Mouse (Mus musculus) limb, embryonic 15.5 days (tissue): ENCODE measurements around the gene Mdfi. TPM values are rescaled to one million over a fixed set of nuclear protein-coding genes. Genes with fewer than 3 reads are reported as not detected.

ENCODE experiments used
- ATAC-seq: fragments of 200-750 bp; cut with Nextera tagmentation; 2 replicates; pipeline ENCODE4 v1.8.0; 2017; ENCODE audit warnings: low read depth, moderate TSS enrichment; ENCODE audit not compliant: insufficient number of reproducible peaks, low FRiP score, low TSS enrichment
- H3K27ac ChIP-seq: fragments of 300-500 bp; sonication (generic); 2 replicates; pipeline ENCODE4 v1.5.1; 2015; ENCODE audit warnings: moderate library complexity, mild to moderate bottlenecking, inconsistent platforms
- H3K27me3 ChIP-seq: fragments of 300-500 bp; sonication (generic); 2 replicates; pipeline ENCODE4 v1.6.1; 2015; ENCODE audit warnings: inconsistent platforms
- H3K36me3 ChIP-seq: fragments of 300-500 bp; sonication (generic); 2 replicates; pipeline ENCODE4 v1.6.1; 2015; ENCODE audit warnings: inconsistent platforms
- H3K4me1 ChIP-seq: fragments of 300-500 bp; sonication (generic); 2 replicates; pipeline ENCODE4 v1.6.1; 2015; ENCODE audit warnings: inconsistent platforms
- H3K4me2 ChIP-seq: fragments of 300-500 bp; sonication (generic); 2 replicates; pipeline ENCODE4 v1.6.1; 2015; ENCODE audit warnings: mild to moderate bottlenecking, inconsistent platforms
- H3K4me3 ChIP-seq: fragments of 300-500 bp; sonication (generic); 2 replicates; pipeline ENCODE4 v1.5.1; 2015; ENCODE audit warnings: mild to moderate bottlenecking, inconsistent platforms
- H3K9ac ChIP-seq: fragments of 300-500 bp; sonication (generic); 2 replicates; pipeline ENCODE4 v1.6.1; 2015; ENCODE audit warnings: inconsistent platforms
- H3K9me3 ChIP-seq: fragments of 300-500 bp; sonication (generic); 2 replicates; pipeline ENCODE4 v1.6.1; 2016; ENCODE audit warnings: inconsistent platforms
- WGBS: fragments of 180-500 bp; shearing (Covaris S2); methylation state at CpG from one replicate; pipeline ENCODE4 v1.1.7; 2015; 5-methylcytosine and 5-hydroxymethylcytosine counted together
- polyA plus RNA-seq: library from polyadenylated mRNA; unstranded; fragments of >200 nt; fragmentation: Nextera tagmentation; extraction: Ambion mirVana; gene quantifications from 2 replicates; pipeline ENCODE4 v1.2.1, GENCODE M21; 2015

Gene Mdfi
- polyA plus RNA-seq, 1 experiment from 2014 or later: 18.2 TPM

GRCm38 (mm10) chr17:47815446-47815845 lies 19.0 kb downstream of the Mdfi start:
- no peak overlapping the region for H3K9ac ChIP-seq
- H3K9me3 ChIP-seq: no peaks in the 10 kb centered on the region
- peaks cover 55% of the 10 kb centered on the region for H3K36me3 ChIP-seq
- WGBS: 47% methylated on average over 10 of the region's 10 CpGs
- no peak overlapping the region for H3K4me2 ChIP-seq
- ATAC-seq: no peak
- peak overlapping the region; percentile 14; the same call in 1 of the 2 replicates for H3K27ac ChIP-seq
- H3K4me3 ChIP-seq: no peak overlapping the region
- H3K4me1 ChIP-seq: peaks cover 44% of the 10 kb centered on the region
- no peaks in the 10 kb centered on the region for H3K27me3 ChIP-seq

GRCm38 (mm10) chr17:47814496-47814895 lies 20.0 kb downstream of the Mdfi start:
- H3K9me3 ChIP-seq: no peaks in the 10 kb centered on the region
- no peaks in the 10 kb centered on the region for H3K27me3 ChIP-seq
- 18% methylated on average over 6 of the region's 6 CpGs for WGBS
- no peak for ATAC-seq
- H3K4me3 ChIP-seq: no peak overlapping the region
- peaks cover 46% of the 10 kb centered on the region for H3K36me3 ChIP-seq
- peaks cover 41% of the 10 kb centered on the region for H3K4me1 ChIP-seq
- no peak overlapping the region for H3K4me2 ChIP-seq
- H3K9ac ChIP-seq: no peak overlapping the region
- peak overlapping the region; percentile 73 for H3K27ac ChIP-seq

GRCm38 (mm10) chr17:47813616-47814015 lies 20.9 kb downstream of the Mdfi start:
- H3K27me3 ChIP-seq: no peaks in the 10 kb centered on the region
- H3K4me2 ChIP-seq: no peak overlapping the region
- no peak overlapping the region for H3K9ac ChIP-seq
- 37% methylated on average over 5 of the region's 5 CpGs for WGBS
- peaks cover 38% of the 10 kb centered on the region for H3K36me3 ChIP-seq
- H3K27ac ChIP-seq: peak overlapping the region; percentile 73
- H3K4me3 ChIP-seq: no peak overlapping the region
- H3K9me3 ChIP-seq: no peaks in the 10 kb centered on the region
- peak; percentile 41; the same call in 1 of the 2 replicates for ATAC-seq
- peaks cover 43% of the 10 kb centered on the region for H3K4me1 ChIP-seq

- no peak for ATAC-seq
- no peak overlapping the region for H3K4me3 ChIP-seq
- H3K4me2 ChIP-seq: no peak overlapping the region
- H3K27ac ChIP-seq: 0 out of 2 replicates have a peak overlapping the region, but pooled peaks have one; percentile 72
- H3K36me3 ChIP-seq: peaks cover 25% of the 10 kb centered on the region
- peaks cover 43% of the 10 kb centered on the region for H3K4me1 ChIP-seq
- no peak overlapping the region for H3K9ac ChIP-seq
- H3K9me3 ChIP-seq: no peaks in the 10 kb centered on the region
- H3K27me3 ChIP-seq: no peaks in the 10 kb centered on the region
- whole genome bisulfite sequencing: 85% methylated on average over 6 of the region's 6 CpGs
Observed at GRCm38 (mm10) chr17:47812200-47812599, 22.3 kb downstream of the Mdfi start.

GRCm38 (mm10) chr17:47811265-47811800 lies 23.2 kb downstream of the Mdfi start:
- Histone ChIP-seq H3K9me3 (no peaks in the 10 kb centered on the region), H3K4me2 (no peak overlapping the region), H3K9ac (no peak overlapping the region), H3K4me1 (peaks cover 47% of the 10 kb centered on the region), H3K36me3 (peaks cover 21% of the 10 kb centered on the region), H3K27ac (no peak overlapping the region), H3K27me3 (no peaks in the 10 kb centered on the region), H3K4me3 (no peak overlapping the region)
- ATAC-seq: no peak
- 34% methylated on average over 15 of the region's 15 CpGs for WGBS

- H3K4me1 ChIP-seq: peaks cover 25% of the 10 kb centered on the region
- ATAC-seq: no peak
- H3K27me3 ChIP-seq: no peaks in the 10 kb centered on the region
- H3K4me2 ChIP-seq: no peak overlapping the region
- H3K27ac ChIP-seq: peak overlapping the region; percentile 55
- no peaks in the 10 kb centered on the region for H3K36me3 ChIP-seq
- H3K9ac ChIP-seq: no peak overlapping the region
- no peak overlapping the region for H3K4me3 ChIP-seq
- H3K9me3 ChIP-seq: no peaks in the 10 kb centered on the region
- 36% methylated on average over 9 of the region's 9 CpGs for WGBS
Observed at GRCm38 (mm10) chr17:47806230-47806629, 28.3 kb downstream of the Mdfi start.

- no peak for ATAC-seq
- 57% methylated on average over 13 of the region's 13 CpGs for WGBS
- Histone ChIP-seq H3K9me3 (no peaks in the 10 kb centered on the region), H3K4me1 (peaks cover 25% of the 10 kb centered on the region), H3K36me3 (no peaks in the 10 kb centered on the region), H3K4me2 (no peak overlapping the region), H3K27me3 (no peaks in the 10 kb centered on the region), H3K27ac (no peak overlapping the region), H3K4me3 (no peak overlapping the region), H3K9ac (no peak overlapping the region)
Observed at GRCm38 (mm10) chr17:47805047-47805835, 29.2 kb downstream of the Mdfi start.

- 94% methylated on average over 4 of the region's 4 CpGs for WGBS
- H3K9me3 ChIP-seq: no peaks in the 10 kb centered on the region
- H3K27ac ChIP-seq: no peak overlapping the region
Observed at GRCm38 (mm10) chr17:47803662-47804061, 30.8 kb downstream of the Mdfi start.

GRCm38 (mm10) chr17:47802806-47803205 lies 31.7 kb downstream of the Mdfi start:
- ATAC-seq: no peak
- Histone ChIP-seq H3K4me1 (peaks cover 20% of the 10 kb centered on the region), H3K27ac (no peak overlapping the region), H3K4me3 (no peak overlapping the region), H3K36me3 (no peaks in the 10 kb centered on the region), H3K9ac (no peak overlapping the region), H3K4me2 (no peak overlapping the region), H3K27me3 (no peaks in the 10 kb centered on the region), H3K9me3 (no peaks in the 10 kb centered on the region)
- WGBS: 14% methylated on average over 8 of the region's 8 CpGs

More at GRCm38 (mm10) chr17:47803662-47804061, 30.8 kb downstream of the Mdfi start:
- no peak overlapping the region for H3K9ac ChIP-seq
- ATAC-seq: no peak
- H3K27me3 ChIP-seq: no peaks in the 10 kb centered on the region
- no peaks in the 10 kb centered on the region for H3K36me3 ChIP-seq
- no peak overlapping the region for H3K4me2 ChIP-seq
- peaks cover 20% of the 10 kb centered on the region for H3K4me1 ChIP-seq
- no peak overlapping the region for H3K4me3 ChIP-seq

- Histone ChIP-seq H3K27ac (no peak overlapping the region), H3K4me3 (no peak overlapping the region), H3K36me3 (no peaks in the 10 kb centered on the region), H3K4me2 (no peak overlapping the region), H3K27me3 (no peaks in the 10 kb centered on the region), H3K9ac (no peak overlapping the region), H3K9me3 (no peaks in the 10 kb centered on the region), H3K4me1 (peaks cover 21% of the 10 kb centered on the region)
- WGBS: 67% methylated on average over 9 of the region's 9 CpGs
- no peak for ATAC-seq
Observed at GRCm38 (mm10) chr17:47797383-47797782, 37.1 kb downstream of the Mdfi start.

- H3K9me3 ChIP-seq: no peaks in the 10 kb centered on the region
- no peak for ATAC-seq
- 64% methylated on average over 4 of the region's 4 CpGs for WGBS
- H3K4me1 ChIP-seq: peaks cover 23% of the 10 kb centered on the region
- no peak overlapping the region for H3K9ac ChIP-seq
- H3K27ac ChIP-seq: no peak overlapping the region
- H3K4me3 ChIP-seq: no peak overlapping the region
- H3K36me3 ChIP-seq: no peaks in the 10 kb centered on the region
- H3K4me2 ChIP-seq: no peak overlapping the region
- H3K27me3 ChIP-seq: no peaks in the 10 kb centered on the region
Observed at GRCm38 (mm10) chr17:47796968-47797367, 37.5 kb downstream of the Mdfi start.

GRCm38 (mm10) chr17:47796156-47796816 lies 38.2 kb downstream of the Mdfi start:
- H3K4me2 ChIP-seq: no peak overlapping the region
- peaks cover 25% of the 10 kb centered on the region for H3K4me1 ChIP-seq
- no peak overlapping the region for H3K27ac ChIP-seq
- no peak overlapping the region for H3K9ac ChIP-seq
- no peak for ATAC-seq
- H3K27me3 ChIP-seq: no peaks in the 10 kb centered on the region
- peaks cover 5% of the 10 kb centered on the region; the same call in 1 of the 2 replicates for H3K36me3 ChIP-seq
- no peak overlapping the region for H3K4me3 ChIP-seq
- no peaks in the 10 kb centered on the region for H3K9me3 ChIP-seq
- WGBS: 40% methylated on average over 16 of the region's 16 CpGs
